Mouse (Mus musculus) midbrain, embryonic 16.5 days (tissue): ENCODE results near the gene Ms4a4d. TPM values are rescaled to one million over a fixed set of nuclear protein-coding genes. Genes with fewer than 3 reads are reported as not detected.
"Not testable (repeated sequence)": the region's sequence is repeated elsewhere in the genome, so short reads cannot be mapped to it uniquely, and the experiment has no call there.

Source experiments
- ATAC-seq: fragments of 200-750 bp; cut with Nextera tagmentation; 2 replicates; pipeline ENCODE4 v1.8.0; 2017; ENCODE audit warnings: moderate TSS enrichment
- H3K27ac ChIP-seq: fragments of 300-500 bp; sonication (generic); 2 replicates; pipeline ENCODE4 v1.5.1; 2014; ENCODE audit warnings: mild to moderate bottlenecking, low read length, mixed read lengths
- H3K27me3 ChIP-seq: fragments of 300-500 bp; sonication (generic); 2 replicates; pipeline ENCODE4 v1.6.1; 2014; ENCODE audit warnings: low read depth, low read length, mixed read lengths; ENCODE audit not compliant: control insufficient read depth, insufficient read depth
- H3K36me3 ChIP-seq: fragments of 300-500 bp; sonication (generic); 2 replicates; pipeline ENCODE4 v1.6.1; 2014; ENCODE audit warnings: mild to moderate bottlenecking, low read length, moderate library complexity, mixed read lengths; ENCODE audit not compliant: control insufficient read depth, insufficient read depth
- H3K4me1 ChIP-seq: fragments of 300-500 bp; sonication (generic); 2 replicates; pipeline ENCODE4 v1.6.1; 2014; ENCODE audit warnings: mild to moderate bottlenecking, low read length, mixed read lengths; ENCODE audit not compliant: control insufficient read depth, insufficient read depth
- H3K4me2 ChIP-seq: fragments of 300-500 bp; sonication (generic); 2 replicates; pipeline ENCODE4 v1.6.1; 2014; ENCODE audit warnings: mild to moderate bottlenecking, low read length, mixed read lengths
- H3K4me3 ChIP-seq: fragments of 300-500 bp; sonication (generic); 2 replicates; pipeline ENCODE4 v1.5.1; 2014; ENCODE audit warnings: low read depth, mild to moderate bottlenecking, low read length, moderate library complexity, mixed read lengths
- H3K9ac ChIP-seq: fragments of 300-500 bp; sonication (generic); 2 replicates; pipeline ENCODE4 v1.6.1; 2014; ENCODE audit warnings: low read depth, low read length, mixed read lengths
- H3K9me3 ChIP-seq: fragments of 300-500 bp; sonication (generic); replicated peaks from 2 replicates; pipeline ENCODE4 v1.6.1; 2014; ENCODE audit warnings: mild to moderate bottlenecking, low read length, mixed read lengths; ENCODE audit not compliant: control insufficient read depth, poor library complexity, severe bottlenecking
- WGBS: fragments of 180-500 bp; shearing (Covaris S2); extraction: QIAGEN DNeasy Blood & Tissue Kit; methylation state at CpG from one replicate; pipeline ENCODE4 v1.1.7; 2014; 5-methylcytosine and 5-hydroxymethylcytosine counted together
- polyA plus RNA-seq: library from polyadenylated mRNA; unstranded; fragments of >200 nt; fragmentation: Nextera tagmentation; extraction: Ambion mirVana; gene quantifications from 2 replicates; pipeline ENCODE4 v1.2.1, GENCODE M21; 2015

The Ms4a4d gene
- not detected in 2 replicates for polyA plus RNA-seq

DNA sequence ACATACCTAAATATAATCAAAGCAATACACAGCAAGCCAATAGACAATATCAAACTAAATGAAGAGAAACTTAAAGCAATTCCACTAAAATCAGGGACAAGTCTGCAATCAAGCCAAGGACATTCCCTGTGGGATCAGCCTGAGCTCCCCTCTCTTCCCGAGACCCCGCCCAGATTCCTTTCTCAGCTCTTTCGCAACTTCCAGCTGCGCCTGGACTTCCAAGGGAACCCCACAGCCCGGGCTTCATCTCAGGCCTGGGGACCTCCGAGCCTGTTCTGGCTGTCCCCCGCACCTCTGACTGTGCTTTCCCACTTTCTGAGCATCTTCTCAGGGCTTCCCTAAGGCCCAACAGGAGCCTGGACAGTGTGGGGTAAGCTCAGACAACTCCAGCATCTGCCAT is at the start of gene Ms4a4d:
Gene Ms4a4d (plus strand): TSS at position 209 of the 400 bp plus-strand sequence.
- Histone ChIP-seq H3K9ac (no peak within 1 kb of the TSS), H3K9me3 (no peaks in the 10 kb centered on the region), H3K36me3 (no peaks in the 10 kb centered on the region), H3K27me3 (no peaks in the 10 kb centered on the region), H3K4me3 (no peak within 1 kb of the TSS), H3K4me1 (no peaks in the 10 kb centered on the region), H3K4me2 (no peak within 1 kb of the TSS), H3K27ac (no peak within 1 kb of the TSS)
- no peak for ATAC-seq
- WGBS, result 11% methylated on average over 7 of the region's 7 CpGs

DNA sequence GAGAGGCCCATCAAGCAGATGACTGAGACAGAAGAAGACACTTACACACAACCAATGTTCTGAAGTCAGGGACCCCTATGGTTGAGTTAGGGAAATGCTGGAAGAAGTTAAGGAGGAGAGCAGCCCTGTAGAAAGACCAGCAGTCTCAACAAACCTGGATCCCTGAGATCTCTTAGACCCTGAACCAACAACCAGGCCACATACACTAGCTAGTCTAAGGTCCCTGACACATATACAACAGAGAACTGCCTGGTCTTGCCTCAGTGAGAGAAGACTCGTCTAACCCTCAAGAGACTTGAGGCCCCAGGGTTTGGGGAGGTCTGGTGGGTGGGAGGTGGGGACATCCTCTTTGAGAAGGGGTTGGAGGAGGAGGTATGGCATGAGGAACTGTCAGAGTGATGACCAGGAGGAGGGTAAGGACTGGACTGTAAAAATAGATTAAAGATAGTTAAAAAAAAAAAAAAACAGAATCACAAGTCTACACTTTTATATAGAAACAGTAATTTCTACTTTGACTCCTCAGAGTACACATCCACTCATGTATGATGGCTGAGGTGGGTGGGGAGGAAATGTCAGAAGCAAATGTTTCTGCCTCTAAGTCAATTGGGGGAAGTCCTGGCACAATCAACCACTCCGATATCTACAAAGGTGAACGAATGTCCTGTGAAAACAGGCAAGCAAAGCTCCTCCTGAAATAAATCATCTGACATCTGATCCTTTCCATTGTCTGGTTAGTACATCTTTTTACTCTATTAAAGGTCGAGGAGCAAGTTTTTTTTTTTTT is 45.0 kb upstream of the Ms4a4d start:
- no peaks in the 10 kb centered on the region for H3K27me3 ChIP-seq
- no peak overlapping the region for H3K4me3 ChIP-seq
- no peaks in the 10 kb centered on the region for H3K4me1 ChIP-seq
- H3K9ac ChIP-seq, result no peak overlapping the region
- WGBS, result 80% methylated on average over 4 of the region's 4 CpGs
- no peaks in the 10 kb centered on the region for H3K9me3 ChIP-seq
- no peaks in the 10 kb centered on the region for H3K36me3 ChIP-seq
- no peak for ATAC-seq
- no peak overlapping the region for H3K27ac ChIP-seq
- H3K4me2 ChIP-seq, result no peak overlapping the region

GRCm38 (mm10) chr19:11492671-11493070 is 43.9 kb upstream of the Ms4a4d start:
- no peaks in the 10 kb centered on the region for H3K9me3 ChIP-seq
- H3K27me3 ChIP-seq, result no peaks in the 10 kb centered on the region
- H3K4me3 ChIP-seq, result no peak overlapping the region
- no peaks in the 10 kb centered on the region for H3K4me1 ChIP-seq
- H3K36me3 ChIP-seq, result no peaks in the 10 kb centered on the region
- H3K9ac ChIP-seq, result no peak overlapping the region
- no peak overlapping the region for H3K4me2 ChIP-seq
- 83% methylated on average over 1 of the region's 1 CpGs for WGBS
- ATAC-seq, result no peak
- H3K27ac ChIP-seq, result no peak overlapping the region

GRCm38 (mm10) chr19:11494519-11494918 is 42.1 kb upstream of the Ms4a4d start:
- Histone ChIP-seq H3K9me3 (no peaks in the 10 kb centered on the region), H3K4me2 (no peak overlapping the region), H3K4me1 (no peaks in the 10 kb centered on the region), H3K9ac (no peak overlapping the region), H3K27ac (no peak overlapping the region), H3K27me3 (no peaks in the 10 kb centered on the region), H3K36me3 (no peaks in the 10 kb centered on the region), H3K4me3 (no peak overlapping the region)
- ATAC-seq, result no peak
- 88% methylated on average over 3 of the region's 3 CpGs for WGBS

- 86% methylated on average over 6 of the region's 6 CpGs for WGBS
- no peaks in the 10 kb centered on the region for H3K4me1 ChIP-seq
- ATAC-seq, result no peak
- H3K4me2 ChIP-seq, result no peak overlapping the region
- H3K9ac ChIP-seq, result no peak overlapping the region
- no peaks in the 10 kb centered on the region for H3K36me3 ChIP-seq
- H3K9me3 ChIP-seq, result no peaks in the 10 kb centered on the region
- no peaks in the 10 kb centered on the region for H3K27me3 ChIP-seq
- H3K4me3 ChIP-seq, result no peak overlapping the region
- H3K27ac ChIP-seq, result no peak overlapping the region
Observed at GRCm38 (mm10) chr19:11496361-11496760, 40.2 kb upstream of the Ms4a4d start.

GRCm38 (mm10) chr19:11497300-11497699 is 39.3 kb upstream of the Ms4a4d start:
- WGBS, result 78% methylated on average over 1 of the region's 1 CpGs
- not testable (repeated sequence) for H3K4me3 ChIP-seq, H3K4me1 ChIP-seq, H3K27ac ChIP-seq, ATAC-seq, H3K27me3 ChIP-seq, H3K9me3 ChIP-seq, H3K9ac ChIP-seq, H3K4me2 ChIP-seq, H3K36me3 ChIP-seq

- ATAC-seq, result no peak
- Histone ChIP-seq H3K27me3 (no peaks in the 10 kb centered on the region), H3K36me3 (no peaks in the 10 kb centered on the region), H3K4me1 (no peaks in the 10 kb centered on the region), H3K27ac (no peak overlapping the region), H3K4me3 (no peak overlapping the region), H3K4me2 (no peak overlapping the region), H3K9ac (no peak overlapping the region), H3K9me3 (no peaks in the 10 kb centered on the region)
- WGBS, result 93% methylated on average over 1 of the region's 1 CpGs
Observed at GRCm38 (mm10) chr19:11500796-11501195, 35.8 kb upstream of the Ms4a4d start.

- 89% methylated on average over 4 of the region's 4 CpGs for WGBS
- ATAC-seq, result no peak
- no peaks in the 10 kb centered on the region for H3K9me3 ChIP-seq
- no peaks in the 10 kb centered on the region for H3K4me1 ChIP-seq
- no peaks in the 10 kb centered on the region for H3K27me3 ChIP-seq
- no peak overlapping the region for H3K27ac ChIP-seq
- H3K4me3 ChIP-seq, result no peak overlapping the region
- H3K4me2 ChIP-seq, result no peak overlapping the region
- no peak overlapping the region for H3K9ac ChIP-seq
- no peaks in the 10 kb centered on the region for H3K36me3 ChIP-seq
Observed at GRCm38 (mm10) chr19:11501326-11501725, 35.3 kb upstream of the Ms4a4d start.

DNA sequence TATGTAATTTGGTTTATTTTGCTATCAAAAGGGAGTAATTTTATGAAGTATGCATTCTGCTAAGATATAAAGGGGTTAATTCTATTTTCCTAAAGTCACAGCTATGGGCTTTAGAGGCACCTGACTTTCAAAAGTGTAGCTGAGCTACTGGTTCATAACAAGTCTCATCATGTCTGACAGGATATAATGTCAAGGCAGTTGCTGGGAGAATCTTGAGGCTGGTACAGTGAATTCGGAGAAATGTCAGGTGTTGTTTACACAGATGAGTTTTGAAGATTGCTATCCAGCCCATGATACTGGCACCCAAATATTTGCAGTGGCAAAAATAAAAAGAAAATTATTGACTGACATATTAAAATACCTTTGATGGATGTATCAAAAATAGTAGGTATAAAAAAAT is 31.7 kb upstream of the Ms4a4d start:
- no peak for ATAC-seq
- no peaks in the 10 kb centered on the region for H3K9me3 ChIP-seq
- 80% methylated on average over 1 of the region's 1 CpGs for WGBS
- H3K36me3 ChIP-seq, result no peaks in the 10 kb centered on the region
- no peaks in the 10 kb centered on the region for H3K27me3 ChIP-seq
- H3K9ac ChIP-seq, result no peak overlapping the region
- no peak overlapping the region for H3K4me2 ChIP-seq
- H3K4me3 ChIP-seq, result no peak overlapping the region
- H3K4me1 ChIP-seq, result no peaks in the 10 kb centered on the region
- H3K27ac ChIP-seq, result no peak overlapping the region
